Mouse (Mus musculus) left cerebral cortex, postnatal 14 days (tissue): ENCODE data around the gene Tmco3. TPM values are rescaled to one million over a fixed set of nuclear protein-coding genes. Genes with fewer than 3 reads are reported as not detected.

Source experiments
- DNase-seq, 2 experiments: peaks; one replicate each; pipeline ENCODE4 v3.0.0; 2021 to 2022; ENCODE audit warnings: low spot score in 2 of 2, mixed read lengths in 1 of 2
- intact Hi-C: fragments of 180-260 bp; cut with DNase I; formaldehyde crosslinking; loops from one replicate; pipeline ENCODE4 v1.15.1; 2025
- total RNA-seq, 2 experiments: library from RNA; stranded (reverse); gene quantifications; 2 replicates each; pipeline ENCODE4 v1.2.3; 2021

Gene Tmco3
- total RNA-seq, 2 experiments from 2014 or later = 46.9 to 53.1 TPM

DNA sequence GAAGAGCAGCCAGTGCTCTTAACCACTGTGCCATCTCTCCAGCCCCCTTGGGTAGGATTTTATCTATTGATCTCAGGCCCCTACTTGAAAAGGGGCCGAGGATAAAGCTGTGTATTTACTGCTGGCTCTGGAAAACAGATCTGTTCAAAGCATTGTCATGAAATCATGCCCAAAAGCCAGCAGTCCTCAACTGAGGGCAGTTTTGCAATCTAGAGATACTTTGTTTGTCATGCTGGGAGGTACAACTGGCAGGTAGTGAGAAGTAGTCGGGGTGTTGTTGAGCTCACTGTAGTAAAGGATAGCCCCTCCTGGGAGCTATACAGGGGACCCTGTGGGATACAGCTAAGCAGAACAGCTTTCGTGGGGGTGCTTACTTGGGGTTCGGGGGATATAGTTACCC lies 65.9 kb downstream of the Tmco3 start:
- intact Hi-C loops = no loop called here
- no peak for DNase-seq

DNA sequence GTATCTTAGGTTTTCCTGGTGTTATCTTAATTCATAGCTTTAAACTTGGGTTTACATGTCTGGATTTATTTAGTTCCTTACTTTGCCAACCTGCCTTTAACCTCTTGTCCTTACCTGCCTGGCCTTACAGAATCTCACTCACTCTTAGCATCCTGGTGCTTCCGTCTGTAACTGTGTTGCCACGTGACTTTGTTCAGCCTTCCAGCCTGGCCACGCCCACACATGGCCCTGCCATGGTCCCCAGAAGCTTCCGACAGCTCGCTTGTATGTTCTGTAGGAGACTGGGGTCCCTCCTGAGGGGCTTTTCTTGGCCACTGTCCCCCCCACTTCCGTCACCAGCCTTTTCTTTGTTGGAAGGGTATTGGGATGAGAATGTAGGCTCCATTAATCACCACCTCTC lies 68.2 kb downstream of the Tmco3 start:
- no peak for DNase-seq
- intact Hi-C loops = no loop called here

DNA sequence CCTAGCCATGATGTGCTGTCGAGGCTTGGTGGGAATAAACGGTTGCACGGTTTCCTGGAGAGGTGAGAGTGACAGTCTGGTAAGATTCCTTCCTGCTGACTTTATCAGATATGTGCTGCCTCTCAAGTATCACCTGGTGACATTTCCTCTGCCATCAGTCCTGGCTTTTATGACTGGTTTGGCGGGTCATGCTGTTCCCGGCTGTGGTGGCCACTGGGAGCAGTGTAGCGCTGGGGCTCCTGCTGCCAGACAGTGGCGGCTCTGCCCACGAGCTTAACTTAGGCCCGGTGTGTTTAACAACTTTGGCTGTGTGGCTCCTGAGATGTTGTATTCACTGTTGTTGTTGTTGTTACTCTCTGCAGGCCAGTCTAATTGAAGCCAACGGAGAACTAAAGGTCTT lies 68.7 kb downstream of the Tmco3 start:
- no peak for DNase-seq

DNA sequence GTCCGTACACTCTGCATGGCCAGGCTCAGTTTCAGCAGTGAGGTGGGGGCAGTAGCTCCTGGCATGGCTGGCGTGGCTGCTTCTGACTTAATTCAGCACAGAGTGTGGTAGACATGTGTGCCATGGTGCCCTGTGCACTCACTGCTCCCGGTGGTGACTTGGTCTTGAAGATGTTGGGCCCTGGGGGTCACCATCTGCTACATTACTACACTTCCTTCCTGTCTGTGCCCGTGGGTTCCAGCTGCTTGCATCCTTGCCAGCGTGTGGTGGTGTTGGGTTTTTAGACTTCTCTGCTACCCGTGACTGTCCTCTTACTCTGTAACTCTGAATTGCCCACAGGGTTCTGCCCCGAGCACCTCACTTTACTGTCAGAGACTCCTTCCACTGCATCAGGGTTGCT lies 72.2 kb downstream of the Tmco3 start:
- intact Hi-C loops = no loop called here
- DNase-seq = no peak

More for the DNA sequence above, 68.7 kb downstream of the Tmco3 start:
- intact Hi-C loops = no loop called here

DNA sequence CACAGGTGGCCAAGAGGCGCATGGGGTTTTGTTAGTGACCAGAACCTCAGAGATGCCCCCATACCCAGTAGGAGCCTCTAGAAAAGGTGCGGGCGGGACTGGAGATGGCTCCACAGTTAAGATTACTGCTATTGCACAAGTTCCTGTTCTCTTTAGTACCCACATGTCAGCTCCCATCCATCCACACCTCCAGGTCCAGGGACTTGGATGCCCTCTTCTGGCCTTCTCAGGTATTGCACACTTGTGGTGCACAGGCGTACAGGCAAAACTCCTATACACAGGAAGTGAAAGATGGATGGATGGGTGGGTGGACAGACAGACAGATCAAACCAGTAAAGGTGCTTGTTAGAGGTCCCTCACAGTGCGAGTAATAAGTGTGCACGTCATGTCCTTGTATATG lies 73.9 kb downstream of the Tmco3 start:
- intact Hi-C loops = no loop called here
- no peak for DNase-seq

Other genes starting within 250 kb of the Tmco3 start
- not detected for gene Proz, start 227.3 kb upstream of the Tmco3 start, total RNA-seq
- gene Pcid2, start 182.7 kb upstream of the Tmco3 start, total RNA-seq = 10 to 100 TPM; 26.6 to 29.0 TPM
- 10 to 100 TPM; 56.2 to 59.6 TPM for gene Cul4a, start 182.6 kb upstream of the Tmco3 start, total RNA-seq
- 100 to 1,000 TPM; 307 to 320 TPM for gene Lamp1, start 129.0 kb upstream of the Tmco3 start, total RNA-seq
- gene Grtp1, start 87.6 kb upstream of the Tmco3 start, total RNA-seq = 1 to 10 TPM; 4.8 to 6.6 TPM
- gene Adprhl1, start 34.0 kb upstream of the Tmco3 start, total RNA-seq = 1 to 10 TPM; 1.3 to 2.8 TPM
- 10 to 100 TPM; 27.7 to 31.2 TPM for gene Dcun1d2, start 59 bp upstream of the Tmco3 start, total RNA-seq
- gene Tfdp1, start 50.6 kb downstream of the Tmco3 start, total RNA-seq = 10 to 100 TPM; 59.4 to 65.9 TPM
- gene Atp4b, start 108.6 kb downstream of the Tmco3 start, total RNA-seq = not detected
- gene Grk1, start 116.9 kb downstream of the Tmco3 start, total RNA-seq = not detected
- 1 to 10 TPM; 4.9 to 8.2 TPM for gene Tmem255b, start 147.0 kb downstream of the Tmco3 start, total RNA-seq
- gene Gas6, start 206.3 kb downstream of the Tmco3 start, total RNA-seq = 100 to 1,000 TPM; 115 to 126 TPM